Mouse (Mus musculus): ENCODE measurements at regions not wholly inside any gene's neighbourhood (a gene's known extent, or its start where the extent isn't known, plus 50 kb on each side); places are given as distances from the start of the nearest gene placed in this dataset.

DNA sequence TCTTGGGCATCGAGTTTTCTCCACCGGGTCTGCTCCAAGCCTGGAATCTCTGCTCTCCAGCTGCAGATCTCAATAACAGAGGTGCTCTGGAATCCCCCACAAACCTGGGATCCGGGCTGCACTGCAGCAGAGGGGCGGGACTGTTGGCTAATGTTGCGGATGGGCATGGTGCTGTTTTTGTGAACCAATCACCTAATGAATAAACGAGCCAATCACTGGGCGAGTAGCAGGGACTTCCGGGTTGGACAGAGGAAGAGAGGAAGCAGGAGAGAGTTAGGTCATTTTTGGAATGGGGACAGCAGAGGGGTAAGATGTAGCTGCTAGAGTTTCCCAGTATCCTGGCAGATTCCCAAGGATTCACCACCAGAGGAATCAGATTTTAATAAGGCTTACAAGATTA is 76.7 kb upstream of the Gpr12 start:
- Histone ChIP-seq H3K9me3 (no peaks in the 10 kb centered on the region), H3K27me3 (replicated peaks) (no peaks in the 10 kb centered on the region), H3K4me1 (no peaks in the 10 kb centered on the region), H3K4me3 (replicated peaks) (no peak overlapping the region), H3K27ac (no peak overlapping the region), H3K9ac (no peak overlapping the region), H3K4me2 (no peak overlapping the region), H3K36me3 (no peaks in the 10 kb centered on the region)
- no peak for ATAC-seq (ENCODE audit: insufficient read depth, low FRiP score, low read depth)
- WGBS, result 62% methylated on average over 8 of the region's 8 CpGs

DNA sequence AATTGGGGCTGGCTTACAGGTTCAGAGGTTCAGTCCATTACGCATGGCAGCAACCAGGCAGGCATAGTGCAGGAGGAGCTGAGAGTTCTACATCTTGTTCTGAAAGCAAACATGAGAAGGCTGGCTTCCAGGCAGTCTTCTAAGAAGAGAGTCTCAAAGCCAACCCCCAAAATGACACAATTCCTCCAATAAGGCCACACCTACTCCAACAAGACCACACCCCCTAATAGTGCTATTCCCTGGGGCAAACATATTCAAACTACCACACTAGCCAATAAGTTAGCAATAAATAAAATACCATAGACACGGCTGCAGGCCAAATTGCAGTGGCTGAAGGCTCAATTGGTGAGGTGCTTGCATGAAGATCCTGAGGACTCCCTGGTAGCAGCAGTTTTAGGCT is 72.2 kb upstream of the Gpr12 start:
- no peak overlapping the region for H3K9ac ChIP-seq
- no peak overlapping the region for H3K4me3 ChIP-seq (replicated peaks)
- H3K27me3 ChIP-seq (replicated peaks), result no peaks in the 10 kb centered on the region
- H3K4me1 ChIP-seq, result no peaks in the 10 kb centered on the region
- 75% methylated on average over 2 of the region's 2 CpGs for whole genome bisulfite sequencing
- no peaks in the 10 kb centered on the region for H3K36me3 ChIP-seq
- H3K27ac ChIP-seq, result no peak overlapping the region
- H3K9me3 ChIP-seq, result no peaks in the 10 kb centered on the region
- ATAC-seq (ENCODE audit: insufficient read depth, low FRiP score, low read depth), result no peak
- H3K4me2 ChIP-seq, result no peak overlapping the region

DNA sequence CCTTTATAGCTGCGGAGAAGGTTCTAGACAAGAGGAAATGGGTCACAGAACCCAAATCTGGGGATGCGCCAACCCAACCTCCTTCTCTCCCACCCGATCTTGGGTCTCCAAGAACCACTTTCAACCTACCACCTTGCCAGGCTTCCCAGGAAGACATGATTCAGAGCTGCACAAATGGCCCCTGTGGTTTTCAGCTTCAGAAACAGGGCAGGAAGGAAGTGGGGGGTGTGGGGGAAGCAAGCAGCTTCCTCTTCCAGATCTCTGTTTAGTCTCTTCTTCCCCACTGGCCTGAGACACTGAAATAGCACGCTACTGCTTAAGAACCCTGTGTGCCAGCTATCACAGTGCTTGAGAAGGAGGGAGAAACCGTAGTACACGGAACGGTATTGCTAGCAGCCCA is 70.4 kb upstream of the Gpr12 start:
- Histone ChIP-seq H3K4me1 (no peaks in the 10 kb centered on the region), H3K4me2 (no peak overlapping the region), H3K4me3 (replicated peaks) (no peak overlapping the region), H3K36me3 (no peaks in the 10 kb centered on the region), H3K9ac (no peak overlapping the region), H3K27ac (no peak overlapping the region), H3K9me3 (no peaks in the 10 kb centered on the region), H3K27me3 (replicated peaks) (no peaks in the 10 kb centered on the region)
- WGBS, result 58% methylated on average over 7 of the region's 7 CpGs
- ATAC-seq (ENCODE audit: insufficient read depth, low FRiP score, low read depth), result no peak

DNA sequence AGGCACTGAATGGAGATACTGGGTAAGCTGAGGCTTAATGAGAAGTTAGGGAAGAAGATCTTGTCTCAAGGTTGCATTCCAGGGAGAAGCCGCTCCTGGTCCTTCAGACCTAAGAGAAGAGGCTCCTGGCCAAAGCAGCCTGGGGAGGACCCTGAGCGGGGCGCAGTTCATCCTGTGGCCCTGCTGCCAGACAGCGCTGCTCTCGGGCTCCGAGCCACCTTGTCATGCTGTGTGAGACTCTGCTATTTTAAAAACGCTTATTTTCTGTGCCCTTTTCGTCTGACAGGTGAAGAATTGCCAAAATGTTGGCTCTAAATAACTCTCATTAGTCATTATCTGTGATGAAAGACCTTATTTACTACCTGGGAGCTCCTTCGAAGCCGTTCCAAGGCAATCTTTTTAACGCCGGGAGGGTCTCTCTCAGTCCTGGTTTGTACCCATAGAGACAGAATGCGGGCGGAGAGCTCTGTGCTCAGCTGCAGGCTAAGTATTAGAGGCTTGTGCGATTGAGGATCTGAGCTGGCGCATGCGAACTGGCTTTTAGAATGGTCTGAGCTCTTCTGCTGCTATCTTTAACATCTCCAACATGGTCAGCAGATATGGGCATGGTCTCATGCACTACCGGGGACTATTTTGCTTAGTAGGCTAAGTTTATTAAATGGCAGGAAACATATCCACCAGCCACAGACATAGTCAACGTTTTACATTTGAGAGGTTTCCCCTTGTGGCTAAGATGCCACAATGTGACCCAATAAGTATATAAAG is 68.8 kb upstream of the Gpr12 start:
- H3K9me3 ChIP-seq, result no peaks in the 10 kb centered on the region
- no peaks in the 10 kb centered on the region for H3K36me3 ChIP-seq
- no peak overlapping the region for H3K4me2 ChIP-seq
- H3K27me3 ChIP-seq (replicated peaks), result no peaks in the 10 kb centered on the region
- 78% methylated on average over 19 of the region's 19 CpGs for WGBS
- H3K4me1 ChIP-seq, result no peaks in the 10 kb centered on the region
- H3K9ac ChIP-seq, result no peak overlapping the region
- no peak for ATAC-seq (ENCODE audit: insufficient read depth, low FRiP score, low read depth)
- no peak overlapping the region for H3K27ac ChIP-seq
- no peak overlapping the region for H3K4me3 ChIP-seq (replicated peaks)

DNA sequence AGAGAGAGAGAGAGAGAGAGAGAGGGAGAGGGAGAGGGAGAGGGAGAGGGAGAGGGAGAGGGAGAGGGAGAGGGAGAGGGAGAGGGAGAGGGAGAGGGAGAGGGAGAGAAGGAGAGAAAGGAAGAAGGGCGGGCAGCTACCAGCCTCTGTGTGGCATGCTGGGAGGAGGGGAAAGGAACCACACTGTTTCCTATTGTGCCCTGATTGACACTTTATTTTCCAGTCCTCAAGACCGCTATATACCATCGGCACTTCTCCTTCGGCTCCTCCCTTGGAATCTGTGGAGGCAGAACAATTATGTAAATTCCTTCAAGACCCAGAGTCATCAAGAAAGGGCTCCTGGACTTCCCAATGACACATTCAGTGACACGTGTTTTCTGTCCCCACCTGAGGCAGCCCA is 67.8 kb upstream of the Gpr12 start:
- H3K4me3 ChIP-seq (replicated peaks), result no peak overlapping the region
- H3K9me3 ChIP-seq, result no peaks in the 10 kb centered on the region
- H3K27ac ChIP-seq, result no peak overlapping the region
- H3K9ac ChIP-seq, result no peak overlapping the region
- 55% methylated on average over 5 of the region's 5 CpGs for WGBS
- H3K36me3 ChIP-seq, result no peaks in the 10 kb centered on the region
- ATAC-seq (ENCODE audit: insufficient read depth, low FRiP score, low read depth), result no peak
- H3K4me2 ChIP-seq, result no peak overlapping the region
- H3K27me3 ChIP-seq (replicated peaks), result no peaks in the 10 kb centered on the region
- no peaks in the 10 kb centered on the region for H3K4me1 ChIP-seq

DNA sequence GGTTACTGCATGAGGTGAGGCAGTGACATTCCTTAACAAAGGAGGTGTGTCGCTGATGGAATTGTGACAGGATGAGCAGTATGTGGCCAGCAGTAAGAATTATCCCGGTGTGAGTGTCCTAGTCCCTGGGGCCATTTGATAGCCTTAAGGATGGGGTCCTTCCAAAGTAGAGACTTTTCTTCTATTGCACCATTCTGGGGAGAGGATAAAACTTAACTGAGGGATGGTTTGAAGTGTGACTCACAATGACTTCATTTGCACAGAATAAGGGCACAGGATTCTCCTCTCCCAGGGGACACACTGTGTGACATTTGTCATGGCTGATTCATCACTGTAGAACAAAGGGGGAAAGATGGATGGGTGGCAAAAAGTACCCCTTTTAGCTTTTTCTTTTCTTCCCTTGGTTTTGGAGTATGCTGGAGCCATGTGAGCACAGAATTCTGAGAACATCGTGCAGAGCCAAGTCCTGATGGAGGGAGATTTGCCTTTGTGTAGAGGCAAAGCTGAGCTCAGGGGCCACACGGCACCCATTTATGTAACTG is 63.6 kb upstream of the Gpr12 start:
- H3K4me3 ChIP-seq (replicated peaks), result no peak overlapping the region
- WGBS, result 63% methylated on average over 4 of the region's 4 CpGs
- H3K36me3 ChIP-seq, result no peaks in the 10 kb centered on the region
- no peak overlapping the region for H3K9ac ChIP-seq
- H3K27ac ChIP-seq, result no peak overlapping the region
- ATAC-seq (ENCODE audit: insufficient read depth, low FRiP score, low read depth), result no peak
- H3K27me3 ChIP-seq (replicated peaks), result no peaks in the 10 kb centered on the region
- no peak overlapping the region for H3K4me2 ChIP-seq
- H3K4me1 ChIP-seq, result no peaks in the 10 kb centered on the region
- H3K9me3 ChIP-seq, result no peaks in the 10 kb centered on the region

DNA sequence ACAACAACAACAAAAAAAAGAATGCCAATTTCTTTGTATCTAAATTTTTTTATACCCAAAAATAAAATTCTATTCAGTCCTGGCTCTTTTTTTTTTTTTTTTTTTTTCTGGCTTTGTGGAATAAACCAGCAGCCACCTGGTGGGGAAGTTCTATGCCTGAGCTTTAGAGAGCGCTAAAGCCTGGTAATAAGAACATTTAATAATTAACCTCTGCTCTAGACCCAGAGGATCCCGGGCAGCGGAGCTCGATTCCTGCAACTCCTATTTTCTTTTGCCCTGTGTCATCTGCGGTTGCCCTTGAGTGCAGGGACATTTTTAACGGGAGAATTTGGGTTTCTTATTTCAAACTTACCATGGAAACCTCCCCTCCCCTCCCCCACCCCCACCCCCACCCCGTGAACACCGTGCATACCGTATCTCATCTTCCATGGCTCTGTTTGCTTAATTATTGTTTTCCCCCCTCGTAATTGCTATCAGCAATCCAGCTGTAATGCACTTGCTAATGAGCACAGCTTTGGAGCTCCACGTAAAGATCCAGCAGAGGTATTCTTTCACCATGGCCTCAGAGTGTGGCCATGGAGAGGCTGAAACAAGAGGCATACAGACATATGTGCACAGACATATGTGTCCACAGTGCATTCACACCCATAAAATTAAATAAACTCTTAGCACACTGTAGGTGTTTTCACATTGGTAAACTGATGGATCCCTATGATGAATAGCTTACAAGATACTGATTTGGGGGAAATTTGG is 62.8 kb upstream of the Gpr12 start:
- no peak overlapping the region for H3K9ac ChIP-seq
- no peak overlapping the region for H3K4me2 ChIP-seq
- 52% methylated on average over 11 of the region's 11 CpGs for WGBS
- H3K4me3 ChIP-seq (replicated peaks), result no peak overlapping the region
- H3K9me3 ChIP-seq, result no peaks in the 10 kb centered on the region
- ATAC-seq (ENCODE audit: insufficient read depth, low FRiP score, low read depth), result no peak
- H3K27ac ChIP-seq, result no peak overlapping the region
- no peaks in the 10 kb centered on the region for H3K36me3 ChIP-seq
- H3K27me3 ChIP-seq (replicated peaks), result no peaks in the 10 kb centered on the region
- no peaks in the 10 kb centered on the region for H3K4me1 ChIP-seq

DNA sequence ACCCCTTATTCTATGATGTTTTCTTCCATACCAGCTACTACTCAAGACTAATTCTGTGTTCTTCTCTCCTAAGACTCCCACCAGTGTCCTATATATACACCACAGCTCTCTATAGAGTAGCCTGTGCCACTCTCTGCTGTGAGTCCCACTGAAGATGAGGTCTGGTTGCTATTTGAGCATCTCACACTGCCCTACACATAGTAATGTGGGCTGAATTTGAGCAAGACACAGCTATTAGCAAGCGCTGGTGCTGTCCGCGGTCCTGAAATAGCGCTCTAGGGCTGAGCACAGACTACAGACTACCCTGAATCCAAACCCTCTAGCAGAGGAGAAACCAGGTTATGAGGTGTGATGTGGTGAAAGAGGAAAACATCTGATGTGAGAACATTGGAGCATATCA is 59.5 kb upstream of the Gpr12 start:
- 1% methylated on average over 4 of the region's 4 CpGs for WGBS
- Histone ChIP-seq H3K9ac (no peak overlapping the region), H3K36me3 (no peaks in the 10 kb centered on the region), H3K27ac (no peak overlapping the region), H3K4me3 (replicated peaks) (no peak overlapping the region), H3K9me3 (no peaks in the 10 kb centered on the region), H3K4me1 (no peaks in the 10 kb centered on the region), H3K27me3 (replicated peaks) (no peaks in the 10 kb centered on the region), H3K4me2 (no peak overlapping the region)
- no peak for ATAC-seq (ENCODE audit: insufficient read depth, low FRiP score, low read depth)

DNA sequence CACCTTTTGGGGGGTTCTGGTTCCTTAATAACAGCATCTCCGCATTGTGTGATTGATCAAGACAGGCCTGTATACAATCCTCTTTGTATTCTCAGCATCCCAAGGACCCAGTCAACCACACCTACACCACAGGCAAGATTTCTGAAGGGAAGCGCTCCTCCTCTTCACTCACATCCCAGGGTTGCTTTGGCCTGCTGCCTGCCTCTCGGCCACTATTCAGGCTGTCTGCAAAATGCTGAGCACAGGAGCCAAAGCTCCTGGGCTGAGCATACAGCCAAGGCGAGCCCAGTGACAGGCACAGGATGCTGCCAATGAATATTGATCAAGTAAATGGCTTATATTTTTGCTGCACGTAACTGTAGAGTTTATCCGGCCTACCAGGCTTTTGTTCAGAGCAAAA is 56.9 kb upstream of the Gpr12 start:
- ATAC-seq (ENCODE audit: insufficient read depth, low FRiP score, low read depth), result no peak
- no peaks in the 10 kb centered on the region for H3K4me1 ChIP-seq
- H3K27me3 ChIP-seq (replicated peaks), result no peaks in the 10 kb centered on the region
- 83% methylated on average over 6 of the region's 6 CpGs for WGBS
- no peaks in the 10 kb centered on the region for H3K36me3 ChIP-seq
- H3K4me2 ChIP-seq, result no peak overlapping the region
- no peak overlapping the region for H3K27ac ChIP-seq
- no peak overlapping the region for H3K4me3 ChIP-seq (replicated peaks)
- no peaks in the 10 kb centered on the region for H3K9me3 ChIP-seq
- H3K9ac ChIP-seq, result no peak overlapping the region

DNA sequence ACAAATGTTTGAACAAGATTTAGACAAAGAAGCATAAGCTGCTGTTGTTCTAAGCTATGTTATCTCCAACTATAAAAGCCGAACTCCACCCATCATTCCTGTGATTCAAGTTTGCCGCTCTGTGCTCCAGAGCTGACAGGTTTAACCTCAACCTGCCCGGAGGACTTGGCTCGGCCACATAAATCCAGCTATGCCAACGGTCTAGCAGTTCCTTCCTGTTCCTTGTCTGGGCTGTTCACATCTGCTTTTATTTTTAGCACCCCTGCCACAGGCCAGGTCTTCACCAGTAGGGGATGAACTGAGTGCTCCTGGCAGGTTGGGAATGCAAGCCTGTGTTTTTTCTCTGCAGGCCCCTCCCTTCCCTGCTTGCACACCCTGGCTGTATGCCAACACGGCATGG is 51.8 kb upstream of the Gpr12 start:
- Histone ChIP-seq H3K9me3 (no peaks in the 10 kb centered on the region), H3K4me2 (no peak overlapping the region), H3K9ac (no peak overlapping the region), H3K27ac (no peak overlapping the region), H3K27me3 (replicated peaks) (no peaks in the 10 kb centered on the region), H3K36me3 (no peaks in the 10 kb centered on the region), H3K4me1 (no peaks in the 10 kb centered on the region), H3K4me3 (replicated peaks) (no peak overlapping the region)
- ATAC-seq (ENCODE audit: insufficient read depth, low FRiP score, low read depth), result no peak
- WGBS, result 54% methylated on average over 6 of the region's 6 CpGs
